Mouse (Mus musculus) R1 (cell line): ENCODE results near the gene Myh7b.
A peak's percentile ranks its signal among the peaks of the same experiment; 100 is the strongest.

ENCODE experiments used
- DNase-seq: peaks from one replicate; pipeline ENCODE4 v3.0.0-alpha.2; 2018; ENCODE audit warnings: low read depth, low spot score

Myh7b gene

GRCm38 (mm10) chr2:155610978-155611377 is at the start of gene Myh7b:
Myh7b (plus strand) TSS chr2:155611212.
- no peak for DNase-seq

- no peak for DNase-seq
These were observed 48.8 kb upstream of the Myh7b start for GRCm38 (mm10) chr2:155562209-155562608.

GRCm38 (mm10) chr2:155562934-155563333 is 48.1 kb upstream of the Myh7b start:
- peak; percentile 39 for DNase-seq

- no peak for DNase-seq
These were observed 43.3 kb upstream of the Myh7b start for GRCm38 (mm10) chr2:155567751-155568150.

GRCm38 (mm10) chr2:155569223-155569807 is 41.7 kb upstream of the Myh7b start:
- peak; percentile 88 for DNase-seq

GRCm38 (mm10) chr2:155573001-155573400 is 38.0 kb upstream of the Myh7b start:
- peak; percentile 48 for DNase-seq

- DNase-seq, result no peak
These were observed 37.0 kb upstream of the Myh7b start for GRCm38 (mm10) chr2:155573996-155574395.

- DNase-seq, result no peak
These were observed 36.3 kb upstream of the Myh7b start for GRCm38 (mm10) chr2:155574700-155575099.

GRCm38 (mm10) chr2:155576656-155577055 is 34.4 kb upstream of the Myh7b start:
- no peak for DNase-seq

GRCm38 (mm10) chr2:155580331-155580730 is 30.7 kb upstream of the Myh7b start:
- DNase-seq, result no peak

- DNase-seq, result no peak
These were observed 28.5 kb upstream of the Myh7b start for GRCm38 (mm10) chr2:155582384-155582995.

- DNase-seq, result no peak
These were observed 28.0 kb upstream of the Myh7b start for GRCm38 (mm10) chr2:155582996-155583395.

GRCm38 (mm10) chr2:155583927-155584530 is 27.0 kb upstream of the Myh7b start:
- peak; percentile 89 for DNase-seq

- DNase-seq, result peak; percentile 71
These were observed 25.9 kb upstream of the Myh7b start for GRCm38 (mm10) chr2:155585082-155585481.

- DNase-seq, result peak; percentile 95
These were observed 25.5 kb upstream of the Myh7b start for GRCm38 (mm10) chr2:155585486-155585885.

GRCm38 (mm10) chr2:155588136-155588535 is 22.9 kb upstream of the Myh7b start:
- DNase-seq, result no peak

- DNase-seq, result no peak
These were observed 21.5 kb upstream of the Myh7b start for GRCm38 (mm10) chr2:155589521-155589920.

- no peak for DNase-seq
These were observed 20.1 kb upstream of the Myh7b start for GRCm38 (mm10) chr2:155590876-155591275.

GRCm38 (mm10) chr2:155591676-155592075 is 19.3 kb upstream of the Myh7b start:
- DNase-seq, result no peak

GRCm38 (mm10) chr2:155592137-155592853 is 18.7 kb upstream of the Myh7b start, which contains the start of gene Gss:
Gss (minus strand) TSS chr2:155592810.
- peak; percentile 97 for DNase-seq

GRCm38 (mm10) chr2:155592854-155593283 is 18.1 kb upstream of the Myh7b start:
- DNase-seq, result no peak

- no peak for DNase-seq
These were observed 15.5 kb upstream of the Myh7b start for GRCm38 (mm10) chr2:155595516-155595915.
